Mouse (Mus musculus): ENCODE data around the gene Aco1. TPM values are rescaled to one million over a fixed set of nuclear protein-coding genes. Genes with fewer than 3 reads are reported as not detected.

Aco1 gene
- polyA plus RNA-seq, 1 experiment from 2014 or later = 82.3 TPM

GRCm38 (mm10) chr4:40212177-40212576 is 69.3 kb downstream of the Aco1 start:
- H3K9me3 ChIP-seq (replicated peaks; ENCODE audit: low read length) = no peaks in the 10 kb centered on the region
- H3K27ac ChIP-seq = no peak overlapping the region
- no peak overlapping the region for H3K9ac ChIP-seq (ENCODE audit: low read depth, low read length)
- no peak for TF ChIP-seq CTCF (IDR thresholded peaks at IDR 0.05; ENCODE audit: low read depth)
- ATAC-seq (replicated peaks; ENCODE audit: low FRiP score, low read depth) = no peak
- no peaks in the 10 kb centered on the region for H3K27me3 ChIP-seq (ENCODE audit: insufficient read depth, low read length)
- H3K4me2 ChIP-seq (ENCODE audit: low read length) = no peak overlapping the region
- peaks cover 14% of the 10 kb centered on the region; the same call in 1 of the 2 replicates for H3K36me3 ChIP-seq (ENCODE audit: insufficient read depth, low read length)
- H3K4me1 ChIP-seq (replicated peaks; ENCODE audit: insufficient read depth, low read length) = no peaks in the 10 kb centered on the region
- no peak for DNase-seq (ENCODE audit: low spot score)
- 83% methylated on average over 4 of the region's 6 CpGs for WGBS
- H3K4me3 ChIP-seq (replicated peaks; ENCODE audit: low read depth, low read length) = no peak overlapping the region

GRCm38 (mm10) chr4:40217910-40218309 is 75.0 kb downstream of the Aco1 start:
- H3K4me3 ChIP-seq (replicated peaks; ENCODE audit: low read depth, low read length) = no peak overlapping the region
- 67% methylated on average over 3 of the region's 3 CpGs for WGBS
- no peak for TF ChIP-seq CTCF (IDR thresholded peaks at IDR 0.05; ENCODE audit: low read depth)
- no peak overlapping the region for H3K4me2 ChIP-seq (ENCODE audit: low read length)
- no peaks in the 10 kb centered on the region for H3K9me3 ChIP-seq (replicated peaks; ENCODE audit: low read length)
- H3K27ac ChIP-seq = no peak overlapping the region
- no peaks in the 10 kb centered on the region for H3K27me3 ChIP-seq (ENCODE audit: insufficient read depth, low read length)
- no peak for DNase-seq (ENCODE audit: low spot score)
- no peaks in the 10 kb centered on the region for H3K4me1 ChIP-seq (replicated peaks; ENCODE audit: insufficient read depth, low read length)
- no peak for ATAC-seq (replicated peaks; ENCODE audit: low FRiP score, low read depth)
- H3K36me3 ChIP-seq (ENCODE audit: insufficient read depth, low read length) = peaks cover 13% of the 10 kb centered on the region; the same call in 1 of the 2 replicates
- H3K9ac ChIP-seq (ENCODE audit: low read depth, low read length) = no peak overlapping the region

GRCm38 (mm10) chr4:40218382-40218781 is 75.5 kb downstream of the Aco1 start:
- DNase-seq (ENCODE audit: low spot score) (peak; percentile 63), ATAC-seq (replicated peaks; ENCODE audit: low FRiP score, low read depth) (peak; percentile 54; the same call in 1 of the 2 replicates)
- Histone ChIP-seq H3K9ac (ENCODE audit: low read depth, low read length) (no peak overlapping the region), H3K9me3 (replicated peaks; ENCODE audit: low read length) (no peaks in the 10 kb centered on the region), H3K27ac (no peak overlapping the region), H3K27me3 (ENCODE audit: insufficient read depth, low read length) (no peaks in the 10 kb centered on the region), H3K4me1 (replicated peaks; ENCODE audit: insufficient read depth, low read length) (no peaks in the 10 kb centered on the region), H3K4me3 (replicated peaks; ENCODE audit: low read depth, low read length) (no peak overlapping the region), H3K36me3 (ENCODE audit: insufficient read depth, low read length) (peaks cover 15% of the 10 kb centered on the region; the same call in 1 of the 2 replicates), H3K4me2 (ENCODE audit: low read length) (no peak overlapping the region)
- 73% methylated on average over 7 of the region's 7 CpGs for WGBS
- peak; percentile 77 for TF ChIP-seq CTCF (IDR thresholded peaks at IDR 0.05; ENCODE audit: low read depth)

- Histone ChIP-seq H3K4me3 (replicated peaks; ENCODE audit: low read depth, low read length) (no peak overlapping the region), H3K4me2 (ENCODE audit: low read length) (no peak overlapping the region), H3K36me3 (ENCODE audit: insufficient read depth, low read length) (peaks cover 19% of the 10 kb centered on the region; the same call in 1 of the 2 replicates), H3K27ac (no peak overlapping the region), H3K9ac (ENCODE audit: low read depth, low read length) (no peak overlapping the region), H3K9me3 (replicated peaks; ENCODE audit: low read length) (no peaks in the 10 kb centered on the region), H3K4me1 (replicated peaks; ENCODE audit: insufficient read depth, low read length) (no peaks in the 10 kb centered on the region), H3K27me3 (ENCODE audit: insufficient read depth, low read length) (no peaks in the 10 kb centered on the region)
- ATAC-seq (replicated peaks; ENCODE audit: low FRiP score, low read depth) (no peak), DNase-seq (ENCODE audit: low spot score) (no peak)
- TF ChIP-seq CTCF (IDR thresholded peaks at IDR 0.05; ENCODE audit: low read depth) = no peak
- 33% methylated on average over 12 of the region's 12 CpGs for WGBS
Observed at GRCm38 (mm10) chr4:40220437-40220836, 77.6 kb downstream of the Aco1 start.

- no peak overlapping the region for H3K4me2 ChIP-seq (ENCODE audit: low read length)
- H3K27ac ChIP-seq = no peak overlapping the region
- H3K36me3 ChIP-seq (ENCODE audit: insufficient read depth, low read length) = peaks cover 19% of the 10 kb centered on the region; the same call in 1 of the 2 replicates
- no peak overlapping the region for H3K4me3 ChIP-seq (replicated peaks; ENCODE audit: low read depth, low read length)
- H3K27me3 ChIP-seq (ENCODE audit: insufficient read depth, low read length) = no peaks in the 10 kb centered on the region
- no peaks in the 10 kb centered on the region for H3K9me3 ChIP-seq (replicated peaks; ENCODE audit: low read length)
- no peak for TF ChIP-seq CTCF (IDR thresholded peaks at IDR 0.05; ENCODE audit: low read depth)
- no peaks in the 10 kb centered on the region for H3K4me1 ChIP-seq (replicated peaks; ENCODE audit: insufficient read depth, low read length)
- H3K9ac ChIP-seq (ENCODE audit: low read depth, low read length) = no peak overlapping the region
- WGBS = 37% methylated on average over 14 of the region's 14 CpGs
- DNase-seq (ENCODE audit: low spot score) (no peak), ATAC-seq (replicated peaks; ENCODE audit: low FRiP score, low read depth) (0 out of 2 replicates have a peak, but pooled peaks have one; percentile 47)
Observed at GRCm38 (mm10) chr4:40221004-40221760, 78.3 kb downstream of the Aco1 start.

- Histone ChIP-seq H3K9ac (ENCODE audit: low read depth, low read length) (no peak overlapping the region), H3K36me3 (ENCODE audit: insufficient read depth, low read length) (peaks cover 18% of the 10 kb centered on the region; the same call in 1 of the 2 replicates), H3K4me1 (replicated peaks; ENCODE audit: insufficient read depth, low read length) (no peaks in the 10 kb centered on the region), H3K9me3 (replicated peaks; ENCODE audit: low read length) (no peaks in the 10 kb centered on the region), H3K4me3 (replicated peaks; ENCODE audit: low read depth, low read length) (no peak overlapping the region), H3K4me2 (ENCODE audit: low read length) (no peak overlapping the region), H3K27me3 (ENCODE audit: insufficient read depth, low read length) (no peaks in the 10 kb centered on the region), H3K27ac (no peak overlapping the region)
- no peak for TF ChIP-seq CTCF (IDR thresholded peaks at IDR 0.05; ENCODE audit: low read depth)
- WGBS = 55% methylated on average over 21 of the region's 21 CpGs
- no peak for DNase-seq (ENCODE audit: low spot score)
- no peak for ATAC-seq (replicated peaks; ENCODE audit: low FRiP score, low read depth)
Observed at GRCm38 (mm10) chr4:40221876-40222585, 79.2 kb downstream of the Aco1 start.
